Mouse (Mus musculus): Measurements from ENCODE around the gene Npas4. TPM values are rescaled to one million over a fixed set of nuclear protein-coding genes. Genes with fewer than 3 reads are reported as not detected.
A peak's percentile ranks its signal among the peaks of the same experiment; 100 is the strongest.
"Not testable (repeated sequence)": the region's sequence is repeated elsewhere in the genome, so short reads cannot be mapped to it uniquely, and the experiment has no call there.

Gene Npas4
- total RNA-seq (2017): not detected in 3 replicates

- ATAC-seq (replicated peaks; ENCODE audit: insufficient number of reproducible peaks, low FRiP score, low TSS enrichment, poor library complexity, severe bottlenecking): no peak
Measured at GRCm38 (mm10) chr19:4990256-4990625, at the start of gene Npas4. Gene Npas4, minus strand, starts transcription at chr19:4990316.

GRCm38 (mm10) chr19:5039301-5040114 lies 49.4 kb upstream of the Npas4 start:
- ATAC-seq (replicated peaks; ENCODE audit: insufficient number of reproducible peaks, low FRiP score, low TSS enrichment, poor library complexity, severe bottlenecking): no peak

- ATAC-seq (replicated peaks; ENCODE audit: insufficient number of reproducible peaks, low FRiP score, low TSS enrichment, poor library complexity, severe bottlenecking): peak; percentile 78
Measured at GRCm38 (mm10) chr19:5038709-5039156, 48.6 kb upstream of the Npas4 start, which contains the start of the genes B4gat1 and AC124502.3. Gene B4gat1, plus strand, starts transcription at chr19:5038826. Gene AC124502.3, plus strand, starts transcription at chr19:5038891.

- ATAC-seq (replicated peaks; ENCODE audit: insufficient number of reproducible peaks, low FRiP score, low TSS enrichment, poor library complexity, severe bottlenecking): no peak
Measured at GRCm38 (mm10) chr19:5037678-5038571, 47.8 kb upstream of the Npas4 start.

GRCm38 (mm10) chr19:5036577-5036976 lies 46.5 kb upstream of the Npas4 start:
- no peak for ATAC-seq (replicated peaks; ENCODE audit: insufficient number of reproducible peaks, low FRiP score, low TSS enrichment, poor library complexity, severe bottlenecking)

GRCm38 (mm10) chr19:5032686-5033085 lies 42.6 kb upstream of the Npas4 start:
- ATAC-seq (replicated peaks; ENCODE audit: insufficient number of reproducible peaks, low FRiP score, low TSS enrichment, poor library complexity, severe bottlenecking): no peak

- no peak for ATAC-seq (replicated peaks; ENCODE audit: insufficient number of reproducible peaks, low FRiP score, low TSS enrichment, poor library complexity, severe bottlenecking)
Measured at GRCm38 (mm10) chr19:5026111-5026510, 36.0 kb upstream of the Npas4 start.

GRCm38 (mm10) chr19:5023621-5024479 lies 33.7 kb upstream of the Npas4 start, which contains the start of gene Slc29a2:
Gene Slc29a2, plus strand, starts transcription at chr19:5023860.
- ATAC-seq (replicated peaks; ENCODE audit: insufficient number of reproducible peaks, low FRiP score, low TSS enrichment, poor library complexity, severe bottlenecking): peak; percentile 90

- ATAC-seq (replicated peaks; ENCODE audit: insufficient number of reproducible peaks, low FRiP score, low TSS enrichment, poor library complexity, severe bottlenecking): no peak
Measured at GRCm38 (mm10) chr19:5021416-5021815, 31.3 kb upstream of the Npas4 start.

- ATAC-seq (replicated peaks; ENCODE audit: insufficient number of reproducible peaks, low FRiP score, low TSS enrichment, poor library complexity, severe bottlenecking): no peak
Measured at GRCm38 (mm10) chr19:5018191-5018590, 28.1 kb upstream of the Npas4 start.

- no peak for ATAC-seq (replicated peaks; ENCODE audit: insufficient number of reproducible peaks, low FRiP score, low TSS enrichment, poor library complexity, severe bottlenecking)
Measured at GRCm38 (mm10) chr19:5017611-5018010, 27.5 kb upstream of the Npas4 start.

GRCm38 (mm10) chr19:5016782-5017181 lies 26.7 kb upstream of the Npas4 start:
- peak; percentile 89 for ATAC-seq (replicated peaks; ENCODE audit: insufficient number of reproducible peaks, low FRiP score, low TSS enrichment, poor library complexity, severe bottlenecking)

- no peak for ATAC-seq (replicated peaks; ENCODE audit: insufficient number of reproducible peaks, low FRiP score, low TSS enrichment, poor library complexity, severe bottlenecking)
Measured at GRCm38 (mm10) chr19:5016221-5016742, 26.2 kb upstream of the Npas4 start.

GRCm38 (mm10) chr19:5014961-5015398 lies 24.9 kb upstream of the Npas4 start:
- no peak for ATAC-seq (replicated peaks; ENCODE audit: insufficient number of reproducible peaks, low FRiP score, low TSS enrichment, poor library complexity, severe bottlenecking)

GRCm38 (mm10) chr19:5013138-5013537 lies 23.0 kb upstream of the Npas4 start:
- ATAC-seq (replicated peaks; ENCODE audit: insufficient number of reproducible peaks, low FRiP score, low TSS enrichment, poor library complexity, severe bottlenecking): no peak

GRCm38 (mm10) chr19:5004925-5005324 lies 14.8 kb upstream of the Npas4 start:
- no peak for ATAC-seq (replicated peaks; ENCODE audit: insufficient number of reproducible peaks, low FRiP score, low TSS enrichment, poor library complexity, severe bottlenecking)

- not testable (repeated sequence) for ATAC-seq (replicated peaks; ENCODE audit: insufficient number of reproducible peaks, low FRiP score, low TSS enrichment, poor library complexity, severe bottlenecking)
Measured at GRCm38 (mm10) chr19:5003644-5004043, 13.5 kb upstream of the Npas4 start.

GRCm38 (mm10) chr19:5001666-5002406 lies 11.7 kb upstream of the Npas4 start:
- ATAC-seq (replicated peaks; ENCODE audit: insufficient number of reproducible peaks, low FRiP score, low TSS enrichment, poor library complexity, severe bottlenecking): peak; percentile 78
